15 mouse cellular contexts compared by ENCODE assay signal in the genomic region with DNA sequence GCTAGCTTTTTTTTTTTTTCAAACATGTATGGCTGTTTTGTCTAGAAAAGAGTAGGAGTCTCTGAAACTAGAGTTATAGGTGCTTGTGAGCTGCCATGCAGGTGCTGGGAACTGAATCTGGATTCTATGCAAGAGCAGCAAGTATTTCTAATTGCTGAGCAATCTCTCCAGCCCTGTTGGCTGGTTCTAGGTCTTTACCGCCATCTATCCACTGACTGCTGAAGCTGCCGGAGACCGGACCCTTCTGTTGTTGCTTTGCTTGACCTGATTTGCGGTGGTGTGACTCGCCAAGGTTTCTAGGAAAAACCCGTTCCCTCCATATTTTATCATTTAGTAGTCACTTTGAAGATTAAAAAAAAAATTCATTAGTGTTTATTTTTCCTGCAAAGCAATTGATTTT. TPM values are rescaled to one million over a fixed set of nuclear protein-coding genes. Genes with fewer than 3 reads are reported as not detected.
DNase-seq lines count a peak whose midpoint lies in the region; ATAC-seq and TF ChIP-seq lines count a peak whose summit lies in the region.
"Had no signal": no experiment of that assay in that cellular context is flagged by ENCODE, and none has a peak within 500 bp of the region (broad histone marks: within the 10 kb centered on the region; RNA-seq: fewer than 3 reads in every experiment).

No protein-coding gene starts in this region.

- TF ChIP-seq CTCF in layer of hippocampus, adult 2 months (conservative IDR thresholded peaks at IDR 0.05): peak; percentile 50; the same call in 1 of the 2 replicates
- peak; percentile 24 for TF ChIP-seq CTCF in ES-Bruce4 (IDR thresholded peaks at IDR 0.05; ENCODE audit: low read depth, low read length)
- TF ChIP-seq CTCF in brain, embryonic 14.5 days (IDR thresholded peaks at IDR 0.05; ENCODE audit: borderline replicate concordance, extremely low read depth, insufficient read depth, insufficient read length): no peak

- no peak overlapping the region for H3K4me2 ChIP-seq in embryonic facial prominence, embryonic 14.5 days (ENCODE audit: low read depth, low read length)

- TF ChIP-seq POLR2A in ES-Bruce4 (IDR thresholded peaks at IDR 0.05; ENCODE audit: insufficient read depth, low read length): no peak
- TF ChIP-seq POLR2A in brain, embryonic 14.5 days (IDR thresholded peaks at IDR 0.05; ENCODE audit: borderline replicate concordance, extremely low read depth, insufficient read depth, insufficient read length, poor library complexity, severe bottlenecking): no peak

- peak; percentile 8 for DNase-seq in embryonic facial prominence, embryonic 14.5 days (ENCODE audit: low spot score)
- DNase-seq in embryonic facial prominence, embryonic 10.5 days (ENCODE audit: low spot score): no peak
- DNase-seq in layer of hippocampus, adult 2 months (ENCODE audit: low spot score in 2 of 2): no peak
- DNase-seq in layer of hippocampus, adult 8-10 months (ENCODE audit: low spot score in 2 of 2): no peak
- peak; percentile 17 for DNase-seq in brain, embryonic 14.5 days (ENCODE audit: low read depth)
- DNase-seq in frontal cortex, postnatal 10 days (ENCODE audit: low spot score in 2 of 2): no peak
- DNase-seq: cerebellum, adult 8-10 months; heart, postnatal 4 days; lung, adult 18-20 months; thymus, postnatal 14 days had no signal

- H3K4me1 ChIP-seq in embryonic facial prominence, embryonic 14.5 days (ENCODE audit: control insufficient read depth, insufficient read depth, low read length): peaks cover 5% of the 10 kb centered on the region; the same call in 1 of the 2 replicates
- H3K4me1 ChIP-seq in embryonic facial prominence, embryonic 10.5 days: peaks cover 8% of the 10 kb centered on the region
- H3K4me1 ChIP-seq in ES-Bruce4 (ENCODE audit: control insufficient read depth, insufficient read depth, low read length): no peaks in the 10 kb centered on the region
- H3K4me1 ChIP-seq: forebrain, embryonic 13.5 days had no signal

- no peak overlapping the region for H3K4me3 ChIP-seq in embryonic facial prominence, embryonic 14.5 days (ENCODE audit: low read depth, low read length)
- no peak overlapping the region for H3K4me3 ChIP-seq in embryonic facial prominence, embryonic 10.5 days
- H3K4me3 ChIP-seq in layer of hippocampus, adult 2 months: no peak overlapping the region
- no peak overlapping the region for H3K4me3 ChIP-seq in ES-Bruce4 (ENCODE audit: low read depth, low read length)
- H3K4me3 ChIP-seq: forebrain, embryonic 13.5 days; kidney, embryonic 15.5 days; limb, embryonic 15.5 days had no signal

- no peaks in the 10 kb centered on the region for H3K9me3 ChIP-seq in embryonic facial prominence, embryonic 14.5 days (ENCODE audit: control insufficient read depth, low read length)
- H3K9me3 ChIP-seq in embryonic facial prominence, embryonic 10.5 days: no peaks in the 10 kb centered on the region
- H3K9me3 ChIP-seq in ES-Bruce4 (replicated peaks; ENCODE audit: control insufficient read depth, insufficient read depth, low read length, poor library complexity, severe bottlenecking): no peaks in the 10 kb centered on the region
- H3K9me3 ChIP-seq: forebrain, embryonic 13.5 days; kidney, embryonic 15.5 days; limb, embryonic 15.5 days; neural tube, embryonic 12.5 days had no signal

- no peaks in the 10 kb centered on the region for H3K36me3 ChIP-seq in embryonic facial prominence, embryonic 14.5 days (ENCODE audit: control insufficient read depth, insufficient read depth, low read length)
- H3K36me3 ChIP-seq in embryonic facial prominence, embryonic 10.5 days (replicated peaks): no peaks in the 10 kb centered on the region
- H3K36me3 ChIP-seq in ES-Bruce4 (ENCODE audit: control insufficient read depth, insufficient read depth, low read length, poor library complexity, severe bottlenecking): no peaks in the 10 kb centered on the region
- H3K36me3 ChIP-seq: kidney, embryonic 15.5 days; limb, embryonic 15.5 days; neural tube, embryonic 12.5 days had no signal

- TF ChIP-seq EP300 in ES-Bruce4 (IDR thresholded peaks at IDR 0.05; ENCODE audit: insufficient read depth, low read depth, low read length): no peak

- H3K27me3 ChIP-seq in embryonic facial prominence, embryonic 14.5 days (replicated peaks; ENCODE audit: control insufficient read depth, insufficient read depth, low read length): no peaks in the 10 kb centered on the region
- H3K27me3 ChIP-seq in embryonic facial prominence, embryonic 10.5 days (replicated peaks; ENCODE audit: low read depth, poor library complexity, severe bottlenecking): peaks cover 10% of the 10 kb centered on the region; the same call in 1 of the 2 replicates
- no peaks in the 10 kb centered on the region for H3K27me3 ChIP-seq in ES-Bruce4 (ENCODE audit: control insufficient read depth, insufficient read depth, low read length, poor library complexity, severe bottlenecking)
- H3K27me3 ChIP-seq: limb, embryonic 15.5 days; neural tube, embryonic 12.5 days had no signal

- H3K9ac ChIP-seq in embryonic facial prominence, embryonic 14.5 days (ENCODE audit: low read depth, low read length): no peak overlapping the region
- H3K9ac ChIP-seq in ES-Bruce4 (ENCODE audit: low read depth, poor library complexity, severe bottlenecking): no peak overlapping the region
- H3K9ac ChIP-seq: forebrain, embryonic 13.5 days; kidney, embryonic 15.5 days; limb, embryonic 15.5 days; neural tube, embryonic 12.5 days had no signal

- ATAC-seq in embryonic facial prominence, embryonic 14.5 days (ENCODE audit: low read depth): no peak
- ATAC-seq: forebrain, embryonic 13.5 days had no signal

- WGBS in embryonic facial prominence, embryonic 14.5 days: 63% methylated on average over 6 of the region's 6 CpGs
- 71% methylated on average over 6 of the region's 6 CpGs for WGBS in embryonic facial prominence, embryonic 10.5 days

- no peak overlapping the region for H3K27ac ChIP-seq in embryonic facial prominence, embryonic 14.5 days (replicated peaks; ENCODE audit: low read depth, low read length)
- H3K27ac ChIP-seq in embryonic facial prominence, embryonic 10.5 days (replicated peaks): no peak overlapping the region
- H3K27ac ChIP-seq in layer of hippocampus, adult 2 months: no peak overlapping the region
- H3K27ac ChIP-seq in ES-Bruce4 (ENCODE audit: insufficient read depth, low read length): no peak overlapping the region
- H3K27ac ChIP-seq: forebrain, embryonic 13.5 days; kidney, embryonic 15.5 days; limb, embryonic 15.5 days; neural tube, embryonic 12.5 days had no signal

RNA-seq across cellular contexts. Expression of gene Sptlc1, which starts 15.7 kb away (rescaled TPM):
- polyA plus RNA-seq in embryonic facial prominence, embryonic 14.5 days (2014; fragmentation: Nextera tagmentation; extraction: Ambion mirVana): 33.4 and 43.1 TPM in 2 replicates
- 29.4 and 32.4 TPM in 2 replicates for polyA plus RNA-seq in embryonic facial prominence, embryonic 10.5 days (2016; fragmentation: Nextera tagmentation; extraction: Ambion mirVana)
- total RNA-seq in layer of hippocampus, adult 2 months (2021): 10 to 100 TPM; 31.9 to 33.1 TPM
- 10 to 100 TPM; 30.1 to 33.1 (median 32.0) TPM for total RNA-seq in layer of hippocampus, adult 8-10 months (2022)
- polyA plus RNA-seq in ES-Bruce4 (2011; ENCODE audit: insufficient read depth, insufficient read length, low read depth, missing spikeins): 20.6 and 20.8 TPM in 2 replicates
- polyA plus RNA-seq in brain, embryonic 14.5 days (2012; rRNA removed): 24.1 and 26.7 TPM in 2 replicates

Comparison
In these comparisons a context has a peak if more than half of its experiments do, and no peak if none do; other contexts are left out.
1. DNase-seq: peak in embryonic facial prominence, embryonic 14.5 days (single experiment) and brain, embryonic 14.5 days (single experiment); none in embryonic facial prominence, embryonic 10.5 days (single experiment), layer of hippocampus, adult 2 months (0 of 2), layer of hippocampus, adult 8-10 months (0 of 2) and frontal cortex, postnatal 10 days (0 of 2).